In the genomic region with DNA sequence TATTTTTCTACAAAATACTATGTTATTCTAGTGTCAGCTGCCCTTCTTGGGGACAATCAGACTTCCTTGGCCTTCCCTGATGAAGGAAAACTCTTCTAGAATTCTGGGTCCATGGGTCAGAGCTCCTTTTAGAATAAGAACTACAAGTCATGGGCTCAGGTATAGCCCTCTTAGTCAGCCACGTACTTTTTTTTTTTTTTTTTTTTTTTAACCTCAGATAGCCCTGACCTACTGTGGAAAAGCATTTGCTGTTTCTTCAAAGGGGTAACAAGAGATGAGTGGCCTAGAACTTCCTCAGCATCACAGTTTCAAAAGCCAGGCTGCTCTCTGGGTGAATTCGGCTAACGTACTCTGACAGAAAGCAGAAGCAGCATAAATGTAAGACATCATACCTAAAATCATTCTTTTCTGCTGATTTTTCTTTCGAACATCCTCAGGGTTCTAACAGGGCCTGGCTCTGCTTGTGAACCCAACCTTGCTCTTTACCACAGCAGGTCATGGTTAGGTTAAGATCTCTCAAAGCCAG, we compare ENCODE assay signal across 20 mouse cellular contexts.
DNase-seq lines count a peak whose midpoint lies in the region; TF ChIP-seq lines count a peak whose summit lies in the region.
"Had no signal": no experiment of that assay in that cellular context is flagged by ENCODE, and none has a peak within 500 bp of the region (broad histone marks: within the 10 kb centered on the region; RNA-seq: fewer than 3 reads in every experiment).

No protein-coding gene starts in this region.

- peaks cover 9 to 23% of the 10 kb centered on the region in 2 experiments for H3K4me1 ChIP-seq in MEL (ENCODE audit: control insufficient read depth in 1 of 2, insufficient read depth in 2 of 2, low read length in 2 of 2)
- H3K4me1 ChIP-seq: embryonic facial prominence, embryonic 13.5 days; forebrain, embryonic 12.5 days; forebrain, embryonic 15.5 days; hindbrain, embryonic 12.5 days had no signal

- TF ChIP-seq EP300 in MEL (IDR thresholded peaks at IDR 0.05; ENCODE audit: low read depth in 1 of 2, low read length in 2 of 2) = no peak

- H3K27me3 ChIP-seq in MEL (ENCODE audit: control insufficient read depth in 1 of 2, insufficient read depth in 2 of 2, low read length in 2 of 2) = no peaks in the 10 kb centered on the region
- H3K27me3 ChIP-seq in splenic B cell, adult 2 months (ENCODE audit: control insufficient read depth, insufficient read depth, low read length, poor library complexity, severe bottlenecking) = no peaks in the 10 kb centered on the region
- H3K27me3 ChIP-seq: embryonic facial prominence, embryonic 13.5 days; forebrain, embryonic 12.5 days; forebrain, embryonic 15.5 days; hindbrain, embryonic 12.5 days had no signal

- no peaks in the 10 kb centered on the region for H3K79me2 ChIP-seq in MEL (ENCODE audit: control insufficient read depth, insufficient read depth, low read length, poor library complexity)

- H3K4me3 ChIP-seq in MEL (ENCODE audit: control insufficient read depth in 1 of 2, insufficient read depth in 1 of 2, low read depth in 2 of 2, low read length in 2 of 2) = no peak overlapping the region
- H3K4me3 ChIP-seq: embryonic facial prominence, embryonic 10.5 days; embryonic facial prominence, embryonic 13.5 days; erythroblast, embryonic 14.5 days; forebrain, embryonic 12.5 days; forebrain, embryonic 15.5 days; hindbrain, embryonic 12.5 days had no signal

- H3K9me3 ChIP-seq in MEL (replicated peaks; ENCODE audit: insufficient read depth, low read length) = no peaks in the 10 kb centered on the region
- H3K9me3 ChIP-seq: embryonic facial prominence, embryonic 10.5 days; embryonic facial prominence, embryonic 13.5 days; forebrain, embryonic 12.5 days; forebrain, embryonic 15.5 days; G1E; hindbrain, embryonic 12.5 days had no signal

- H3K27ac ChIP-seq in MEL (ENCODE audit: control insufficient read depth, low read depth, low read length) = no peak overlapping the region
- H3K27ac ChIP-seq: embryonic facial prominence, embryonic 10.5 days; embryonic facial prominence, embryonic 13.5 days; forebrain, embryonic 12.5 days; forebrain, embryonic 15.5 days; hindbrain, embryonic 12.5 days had no signal

- TF ChIP-seq RAD21 in MEL (IDR thresholded peaks at IDR 0.05; ENCODE audit: low read depth, low read length) = no peak

- peaks cover 0 to 18% of the 10 kb centered on the region in 2 experiments; a peak in 2 of 4 replicates for H3K36me3 ChIP-seq in MEL (ENCODE audit: control insufficient read depth in 1 of 2, insufficient read depth in 2 of 2, low read length in 2 of 2)
- peaks cover under 1% of the 10 kb centered on the region; the same call in 1 of the 2 replicates for H3K36me3 ChIP-seq in splenic B cell, adult 2 months (ENCODE audit: control insufficient read depth, insufficient read depth, low read length, poor library complexity, severe bottlenecking)
- H3K36me3 ChIP-seq: forebrain, embryonic 15.5 days had no signal

- DNase-seq in spleen, postnatal 36 days (ENCODE audit: low spot score in 2 of 2) = peak; percentile 39 to 48
- no peak for DNase-seq in spleen, postnatal 14 days (ENCODE audit: low spot score in 2 of 2)
- no peak for DNase-seq in MEL (ENCODE audit: low read depth, low spot score)
- peak; percentile 67 for DNase-seq in splenic B cell, adult 2 months (ENCODE audit: low read depth, low spot score)
- DNase-seq in right cerebral cortex, postnatal 14 days = no peak
- no peak for DNase-seq in left cerebral cortex, adult 8-10 months (ENCODE audit: low spot score in 2 of 2)
- DNase-seq: adrenal gland, adult 8-10 months; adrenal gland, postnatal 25 days; cerebellum, adult 8-10 months; embryo, embryonic 11 days; gastrocnemius, postnatal 10 days; gastrocnemius, postnatal 36 days; heart, adult 11 months had no signal

- no peak overlapping the region for H3K9ac ChIP-seq in MEL (ENCODE audit: control insufficient read depth, low read depth, low read length, poor library complexity, severe bottlenecking)
- H3K9ac ChIP-seq: embryonic facial prominence, embryonic 13.5 days; forebrain, embryonic 12.5 days; forebrain, embryonic 15.5 days; hindbrain, embryonic 12.5 days had no signal

- TF ChIP-seq CTCF in MEL (IDR thresholded peaks at IDR 0.05 in 2 of 3, conservative IDR thresholded peaks at IDR 0.05 in 1 of 3; ENCODE audit: control insufficient read depth in 1 of 3, insufficient read depth in 1 of 3, low read depth in 2 of 3, low read length in 3 of 3, poor library complexity in 1 of 3, severe bottlenecking in 1 of 3) = no peak

- no peak for TF ChIP-seq POLR2A in MEL (IDR thresholded peaks at IDR 0.05; ENCODE audit: control insufficient read depth in 1 of 2, insufficient read depth in 1 of 2, low read depth in 1 of 2, low read length in 2 of 2, poor library complexity in 1 of 2)

TF ChIP-seq in MEL, 35 proteins besides CTCF, POLR2A, EP300 and RAD21:
- peak; percentile 22; the same call in 1 of the 2 replicates for TF ChIP-seq ZNF384 (IDR thresholded peaks at IDR 0.05; ENCODE audit: low read depth, low read length)
- no peak for TF ChIP-seq TBP (IDR thresholded peaks at IDR 0.05; ENCODE audit: low read depth, low read length)
- no peak for TF ChIP-seq USF2 (IDR thresholded peaks at IDR 0.05; ENCODE audit: borderline replicate concordance in 1 of 2, insufficient read depth in 1 of 2, low read depth in 1 of 2, low read length in 2 of 2)
- TF ChIP-seq ZC3H11A (IDR thresholded peaks at IDR 0.05; ENCODE audit: low read depth, low read length) = no peak
- no peak for TF ChIP-seq SIN3A (IDR thresholded peaks at IDR 0.05; ENCODE audit: low read length)
- no peak for TF ChIP-seq MXI1 (IDR thresholded peaks at IDR 0.05; ENCODE audit: low read depth, low read length)
- TF ChIP-seq TCF12 (IDR thresholded peaks at IDR 0.05; ENCODE audit: low read depth, low read length) = no peak
- TF ChIP-seq GABPA (IDR thresholded peaks at IDR 0.05; ENCODE audit: low read depth, low read length) = no peak

Comparison
In these comparisons a context has a peak if more than half of its experiments do, and no peak if none do; other contexts are left out.
1. DNase-seq: peak in spleen, postnatal 36 days (2 of 2) and splenic B cell, adult 2 months (single experiment); none in spleen, postnatal 14 days (0 of 2), MEL (single experiment), right cerebral cortex, postnatal 14 days (single experiment) and left cerebral cortex, adult 8-10 months (0 of 2).